Mouse (Mus musculus): ENCODE measurements at regions not wholly inside any gene's neighbourhood (a gene's known extent, or its start where the extent isn't known, plus 50 kb on each side); places are given as distances from the start of the nearest gene placed in this dataset.

DNA sequence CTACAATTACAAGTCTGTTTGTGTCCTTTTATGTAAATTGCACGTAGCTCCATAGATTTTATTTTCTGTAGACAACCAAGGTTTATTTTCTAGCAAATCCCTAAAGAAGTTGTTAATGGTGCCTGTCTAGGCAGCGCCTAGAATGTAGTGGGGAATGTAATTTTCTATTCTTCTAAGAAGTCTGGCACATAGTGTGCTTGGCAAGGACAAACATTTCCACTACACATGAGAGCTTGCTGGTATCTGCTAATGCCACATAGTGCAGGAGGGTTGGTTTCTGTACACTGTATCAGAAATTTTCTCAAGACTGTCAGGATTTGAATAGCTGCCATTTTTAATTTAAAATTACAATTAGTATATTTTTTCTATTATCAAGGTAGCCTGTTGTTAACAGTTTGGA, 385.3 kb downstream of the Nedd1 start:
- TF ChIP-seq CTCF (IDR thresholded peaks at IDR 0.05; ENCODE audit: control insufficient read depth, insufficient read depth, insufficient replicate concordance, low read depth, low read length): no peak
- no peak for TF ChIP-seq POLR2A (IDR thresholded peaks at IDR 0.05; ENCODE audit: control insufficient read depth, low read depth, low read length)

All from testis, adult 2 months (tissue).